Mouse (Mus musculus): ENCODE results near the gene Amigo3.
"Not testable (repeated sequence)": the region's sequence is repeated elsewhere in the genome, so short reads cannot be mapped to it uniquely, and the experiment has no call there.

Gene Amigo3

DNA sequence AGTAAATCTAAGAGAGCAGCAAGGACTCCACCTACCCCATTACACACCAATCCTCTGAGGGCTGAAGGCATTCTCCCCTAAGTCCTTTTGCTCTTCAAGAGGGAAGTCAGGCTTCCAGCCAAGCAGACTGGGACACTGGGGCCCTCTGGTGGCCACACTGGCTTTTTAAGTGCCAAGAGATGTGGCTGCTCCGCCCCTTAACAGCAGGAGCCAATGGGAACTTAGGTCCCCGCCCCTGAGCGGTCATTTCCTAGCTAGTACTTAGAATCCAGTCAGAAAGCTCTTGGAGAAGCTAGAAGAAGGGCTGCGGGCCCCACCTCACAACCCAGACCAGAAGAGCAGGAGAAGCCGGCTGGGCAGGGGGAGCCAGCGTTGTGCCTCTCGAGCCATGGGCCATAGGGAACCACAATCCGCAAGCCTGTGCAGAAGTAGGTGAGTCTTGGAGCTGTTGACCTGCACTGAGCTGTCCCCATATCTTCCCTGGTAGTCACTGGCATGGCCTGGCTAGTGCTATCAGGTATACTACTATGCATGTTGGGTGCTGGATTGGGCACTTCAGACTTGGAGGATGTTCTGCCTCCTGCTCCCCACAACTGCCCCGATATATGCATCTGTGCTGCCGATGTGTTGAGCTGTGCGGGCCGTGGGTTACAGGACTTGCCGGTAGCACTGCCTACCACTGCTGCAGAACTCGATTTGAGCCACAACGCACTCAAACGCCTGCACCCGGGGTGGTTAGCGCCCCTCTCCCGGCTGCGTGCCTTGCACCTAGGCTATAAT, at the start of gene Amigo3:
TSS of gene Amigo3 (plus strand) at position 275 of the 780 bp plus-strand sequence.
- DNase-seq = peak; percentile 98

DNA sequence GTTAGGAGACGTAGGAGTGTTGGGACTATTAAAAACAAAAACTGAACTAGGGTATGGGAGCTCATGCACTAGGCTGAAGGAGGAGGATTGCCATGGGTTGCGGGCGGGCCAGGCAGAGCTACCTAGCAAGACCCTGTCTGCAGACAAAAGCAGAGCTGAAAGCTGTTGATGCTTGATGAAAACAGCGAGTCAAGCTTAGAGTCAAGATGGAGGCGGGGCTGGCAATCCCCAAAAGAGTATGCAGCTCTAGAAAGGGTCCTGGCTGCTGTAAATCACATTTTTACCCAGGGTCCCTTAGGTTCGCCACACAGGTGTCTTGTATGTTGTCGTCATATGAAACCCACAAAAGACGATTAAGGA, 49.4 kb upstream of the Amigo3 start:
- no peak for DNase-seq

DNA sequence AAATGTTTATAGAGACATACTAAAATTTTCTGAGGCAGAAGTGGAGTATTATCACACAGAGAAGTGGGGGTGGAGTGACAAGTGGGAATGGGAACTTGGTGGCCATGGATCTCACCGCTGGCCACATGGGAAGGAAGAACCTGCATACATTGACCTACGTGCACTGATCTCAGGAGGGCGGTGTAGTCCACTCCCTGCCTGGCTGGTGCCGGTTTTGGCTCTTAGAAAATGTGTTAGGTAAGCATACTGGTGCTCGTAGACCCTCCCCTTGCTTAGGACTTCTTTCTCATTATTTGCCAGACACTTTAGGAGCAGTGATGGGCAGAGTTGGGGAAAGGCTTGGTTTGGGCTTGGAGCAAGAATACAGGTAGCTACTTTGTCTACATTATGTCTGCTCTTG, 44.9 kb upstream of the Amigo3 start:
- no peak for DNase-seq

DNA sequence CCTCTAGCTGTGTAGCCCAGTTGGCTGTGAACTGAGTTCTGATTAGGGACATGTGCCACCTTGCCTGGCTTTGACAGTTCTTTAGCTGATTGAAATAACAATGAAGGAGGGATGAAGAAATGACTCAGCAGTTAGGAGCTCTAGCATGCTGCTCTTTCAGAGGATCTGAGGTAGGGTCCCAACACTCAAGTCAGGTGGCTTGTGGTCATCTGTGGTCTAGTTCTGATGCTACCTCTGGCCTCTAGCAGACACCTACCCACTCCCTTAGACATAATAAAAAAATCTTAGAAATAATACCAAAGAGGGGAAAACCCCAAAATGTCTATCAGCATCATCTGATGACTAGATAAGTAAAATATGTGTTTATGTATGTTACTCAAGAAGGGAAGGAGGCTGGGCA, 42.6 kb upstream of the Amigo3 start:
- no peak for DNase-seq

DNA sequence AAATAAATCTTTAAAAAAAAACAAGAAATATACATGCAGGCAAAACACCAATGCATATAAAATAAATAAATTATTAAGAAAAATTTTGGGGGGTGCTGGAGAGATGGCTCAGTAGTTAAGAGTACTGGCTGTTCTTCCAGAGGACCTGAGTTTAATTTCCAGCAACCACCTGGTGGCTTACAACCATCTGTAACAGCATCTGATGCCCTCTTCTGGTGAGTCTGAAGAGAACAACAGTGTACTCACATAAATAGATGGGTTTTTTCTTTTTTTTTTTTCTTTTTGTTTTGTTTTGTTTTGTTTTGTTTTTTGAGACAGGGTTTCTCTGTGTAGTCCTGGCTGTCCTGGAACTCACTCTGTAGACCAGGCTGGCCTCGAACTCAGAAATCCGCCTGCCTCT, 39.4 kb upstream of the Amigo3 start:
- DNase-seq = not testable (repeated sequence)

DNA sequence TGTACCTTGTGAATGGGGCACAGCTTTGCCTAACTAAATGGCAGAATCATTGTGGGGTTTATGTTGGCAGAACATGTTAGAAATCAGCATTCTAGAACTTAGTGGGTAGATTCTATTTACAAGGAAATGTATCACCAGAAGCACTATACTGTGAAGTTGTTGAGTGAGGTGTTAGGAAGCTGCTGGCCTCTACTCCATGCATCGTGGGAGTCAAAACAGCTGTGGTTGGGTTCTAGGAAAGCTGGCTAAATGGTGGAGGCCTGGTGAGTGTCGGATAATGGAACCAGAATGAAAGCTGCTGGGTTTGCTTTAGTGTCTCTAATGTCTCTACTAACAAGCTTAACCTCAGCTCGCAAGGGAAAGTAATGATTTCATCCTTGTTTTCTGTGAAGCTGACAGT, 35.8 kb upstream of the Amigo3 start:
- no peak for DNase-seq

DNA sequence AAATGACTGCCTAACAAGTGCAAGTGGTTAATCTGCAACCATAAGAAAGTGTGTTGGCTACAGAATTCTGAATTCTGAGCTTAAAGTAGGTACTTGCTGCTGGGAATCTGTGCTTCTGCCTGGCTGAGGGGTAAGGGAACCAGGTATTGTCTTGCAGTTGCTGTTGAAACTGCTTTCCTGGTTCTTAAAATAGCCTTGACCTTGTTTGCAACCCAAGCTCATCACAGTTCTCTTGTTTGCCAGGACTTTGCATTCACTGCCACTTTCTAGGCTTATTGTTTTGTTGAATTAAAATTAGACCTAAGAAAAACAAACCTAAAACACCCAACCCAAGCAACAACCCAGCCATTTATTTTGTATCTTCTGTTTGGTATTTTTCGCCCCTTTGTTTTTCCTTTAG, 32.2 kb upstream of the Amigo3 start:
- no peak for DNase-seq

DNA sequence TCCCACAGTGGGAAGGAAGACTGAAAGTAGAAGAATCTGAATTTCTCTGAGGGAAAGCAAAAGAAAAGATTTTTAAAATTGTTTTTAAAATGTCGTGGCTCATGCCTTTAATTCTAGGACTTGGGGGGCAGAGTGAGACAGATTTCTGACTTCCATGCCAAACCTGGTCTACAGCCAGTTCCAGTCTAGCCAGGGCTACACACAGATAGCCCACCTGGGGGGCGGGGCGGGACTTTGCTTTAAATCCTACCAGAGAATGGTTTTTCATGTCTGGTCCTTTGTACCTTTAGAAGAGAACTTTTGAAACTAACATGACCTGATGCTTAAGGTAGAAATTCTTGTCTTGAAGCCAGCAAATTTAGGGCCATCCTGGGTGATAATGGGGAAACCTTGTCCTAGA, 29.7 kb upstream of the Amigo3 start:
- DNase-seq = no peak

DNA sequence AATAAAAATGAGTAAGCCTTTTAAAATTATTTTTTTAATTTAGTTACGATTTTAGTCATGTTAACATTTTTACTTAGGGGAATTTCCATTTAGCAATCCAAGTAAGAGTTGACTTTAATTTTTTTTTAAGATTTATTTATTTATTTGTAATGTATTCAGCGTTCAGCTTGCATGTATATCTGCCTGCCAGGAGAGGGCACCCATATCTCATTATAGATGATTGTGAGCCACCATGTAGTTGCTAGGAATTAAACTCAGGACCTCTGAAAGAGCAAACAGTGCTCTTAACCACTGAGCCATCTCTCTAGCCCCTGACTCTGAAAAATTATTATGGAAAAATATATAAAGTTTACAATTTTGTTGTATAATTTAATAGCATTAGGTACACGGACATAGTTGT, 26.4 kb upstream of the Amigo3 start:
- DNase-seq = no peak

DNA sequence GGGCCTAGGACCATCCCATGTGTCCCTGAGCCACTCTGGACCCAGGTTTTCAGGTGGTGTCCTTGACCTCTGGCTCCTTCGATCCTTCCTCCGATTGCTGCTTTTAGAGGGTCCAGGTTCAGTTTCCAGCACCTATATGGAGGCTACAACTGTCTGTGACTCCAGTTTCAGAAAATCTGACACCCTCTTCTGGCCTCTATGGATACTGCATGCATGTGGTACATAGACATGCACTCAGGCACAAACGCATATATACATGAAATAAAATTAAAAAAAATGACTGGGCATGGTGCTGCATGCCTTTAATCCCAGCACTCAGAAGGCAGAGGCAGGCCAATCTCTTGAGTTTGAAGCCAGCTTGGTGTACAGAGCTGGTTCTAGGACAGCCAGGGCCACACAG, 25.1 kb upstream of the Amigo3 start:
- DNase-seq = no peak

DNA sequence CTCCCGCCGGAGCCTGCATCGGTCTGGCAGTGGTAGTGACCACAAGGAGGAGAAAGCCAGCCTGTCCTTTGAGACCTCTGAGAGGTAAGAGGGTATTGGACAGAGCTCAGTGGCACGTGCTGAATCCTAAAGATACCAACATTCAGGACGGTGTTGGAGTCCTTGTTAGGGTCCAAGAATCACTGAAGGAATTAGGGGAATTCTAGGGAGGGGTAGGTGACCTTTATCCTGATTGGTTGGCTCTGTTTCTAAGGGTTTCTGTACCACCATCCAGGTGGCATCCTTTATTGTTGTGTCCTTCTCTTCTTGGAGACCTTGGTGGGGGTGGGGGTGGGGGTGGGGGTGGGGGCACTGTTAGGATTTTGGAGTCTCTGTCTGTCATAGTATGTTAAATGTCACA, 20.8 kb upstream of the Amigo3 start:
- DNase-seq = no peak

DNA sequence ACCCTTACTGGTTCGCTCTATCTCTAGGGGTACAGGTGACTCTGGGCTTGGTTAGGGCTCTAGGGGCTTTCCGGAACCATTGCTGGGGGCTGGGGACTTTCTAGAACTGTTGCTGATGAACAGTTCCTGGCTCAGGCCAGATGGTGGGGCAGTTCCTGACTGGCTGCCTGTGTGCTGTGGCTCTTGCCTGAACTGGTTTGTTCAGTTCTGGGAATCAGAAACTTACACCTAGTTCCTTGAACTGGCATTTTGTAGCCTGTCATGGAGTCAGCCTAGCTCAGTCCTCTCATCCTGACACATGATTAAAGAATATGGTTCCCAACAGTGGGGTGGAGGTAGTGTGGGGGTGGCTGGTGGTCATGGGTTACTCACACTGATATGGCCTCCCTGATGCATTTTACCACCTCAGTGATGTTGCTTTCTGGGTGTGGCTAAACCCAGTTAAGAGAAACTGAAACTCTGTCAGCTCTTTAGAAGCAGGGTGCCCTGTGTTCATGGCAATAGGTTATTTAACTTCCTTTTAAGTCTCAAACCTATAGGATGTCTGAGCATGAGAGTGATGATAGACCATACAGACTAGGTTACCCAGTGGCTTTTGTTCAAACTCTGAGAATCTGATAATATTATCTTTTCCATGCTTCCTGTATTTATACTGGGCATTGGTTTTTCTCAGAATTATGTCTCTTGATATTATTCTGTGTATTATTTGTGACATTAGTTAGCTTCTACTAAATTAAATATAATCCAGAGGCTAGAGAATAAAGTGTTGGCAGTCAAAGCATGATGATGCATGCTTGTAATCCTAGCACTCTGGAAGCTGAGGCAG, 17.4 kb upstream of the Amigo3 start:
- peak; percentile 13 for DNase-seq

DNA sequence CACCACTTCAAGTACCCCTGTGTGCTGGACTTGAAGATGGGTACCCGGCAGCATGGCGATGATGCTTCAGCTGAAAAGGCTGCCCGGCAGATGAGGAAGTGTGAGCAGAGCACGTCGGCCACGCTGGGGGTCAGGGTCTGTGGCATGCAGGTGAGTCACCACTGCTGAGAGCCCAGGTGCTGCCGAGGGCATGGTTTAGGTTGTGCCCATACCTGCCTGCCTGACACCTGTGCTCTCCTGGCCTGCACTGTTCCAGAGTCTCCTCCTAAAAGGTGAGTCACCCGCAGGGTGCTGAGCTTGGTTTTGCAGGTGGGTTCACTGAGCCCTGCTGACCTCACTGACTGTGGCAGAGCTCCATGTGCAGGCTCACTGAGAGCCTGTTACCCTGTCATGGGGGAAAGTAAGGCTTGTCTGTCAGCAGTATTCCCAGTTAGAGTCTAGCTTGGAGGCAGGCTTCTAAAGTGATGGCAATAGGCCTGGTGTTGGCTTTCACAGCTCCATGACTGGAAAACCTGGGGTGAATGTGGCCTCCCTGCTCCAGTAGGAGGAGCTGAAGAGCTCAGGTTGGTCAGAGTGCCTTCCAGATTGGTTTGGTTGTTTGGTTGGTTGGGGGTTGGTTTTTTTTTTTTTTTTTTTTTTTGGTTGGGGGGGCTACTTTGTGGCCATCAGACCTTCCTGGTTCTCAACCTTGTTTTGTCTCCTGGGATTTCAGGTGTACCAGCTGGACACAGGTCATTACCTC, 8.0 kb upstream of the Amigo3 start:
- DNase-seq = peak; percentile 14

DNA sequence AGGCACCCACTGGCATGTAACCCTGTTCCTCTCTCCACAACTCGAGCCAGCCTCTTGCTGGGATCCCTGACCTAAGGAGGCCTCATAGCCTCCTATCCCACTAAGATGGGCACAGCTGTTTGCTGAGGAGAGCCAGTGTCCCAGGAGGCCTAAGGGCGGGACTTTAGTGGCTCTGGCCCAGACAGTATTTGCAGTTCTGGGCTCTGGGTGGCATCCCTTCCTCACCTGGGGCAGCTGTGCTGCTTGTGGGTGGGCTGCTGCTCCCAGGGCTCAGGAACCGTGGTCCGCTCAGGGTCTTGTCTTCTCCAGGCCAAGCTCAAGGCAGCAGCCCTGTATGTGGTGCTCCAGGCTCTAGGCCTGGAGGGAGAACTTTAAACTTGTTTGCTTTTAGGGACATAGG, 6.4 kb upstream of the Amigo3 start:
- DNase-seq = peak; percentile 18

DNA sequence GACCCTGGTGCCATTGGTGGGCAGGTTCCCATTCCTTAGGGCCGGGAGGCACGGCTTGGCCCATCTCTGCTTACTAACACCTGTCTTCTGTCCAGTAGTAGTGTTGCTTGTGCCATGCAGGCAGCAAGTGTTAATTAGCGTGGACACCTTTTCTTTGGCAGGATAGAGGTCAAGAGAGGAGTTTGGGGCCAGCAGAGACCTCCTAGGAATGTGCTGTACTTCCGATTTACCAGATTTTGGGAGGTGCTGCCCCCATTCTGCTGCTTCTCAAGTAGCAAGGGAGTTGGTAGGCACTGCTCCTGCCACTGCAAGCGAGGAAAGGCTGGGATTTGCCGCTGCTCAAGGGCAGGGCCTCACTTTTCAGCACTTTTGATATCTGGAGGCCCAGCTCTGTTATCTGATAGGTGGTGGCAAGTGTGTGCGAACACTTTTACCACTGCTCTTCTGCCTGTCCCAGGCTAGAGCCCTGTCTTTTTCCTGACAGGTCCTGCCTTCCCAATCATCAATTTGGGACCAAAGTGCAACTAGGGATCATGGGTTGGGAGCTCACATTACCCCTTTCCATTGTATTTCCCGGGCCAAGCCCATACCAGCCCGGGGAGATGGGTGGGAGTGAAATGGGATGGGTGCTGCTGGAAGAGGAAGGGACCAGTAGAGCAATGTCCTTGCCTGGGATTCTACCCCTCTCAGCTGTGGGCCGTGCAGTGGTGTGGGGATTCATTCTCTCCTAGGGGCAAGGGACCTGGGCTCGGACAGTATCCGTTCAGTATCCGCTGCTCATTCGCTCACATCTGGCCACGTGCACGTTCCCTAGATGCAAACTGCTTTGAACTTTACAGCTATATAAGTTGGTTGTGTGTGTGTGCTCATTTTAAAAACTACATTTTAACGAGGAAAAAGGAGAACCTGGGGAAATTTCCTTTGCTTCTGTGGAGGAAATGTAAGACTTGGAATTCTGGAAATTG, 5.1 kb upstream of the Amigo3 start:
- peak; percentile 5 for DNase-seq

DNA sequence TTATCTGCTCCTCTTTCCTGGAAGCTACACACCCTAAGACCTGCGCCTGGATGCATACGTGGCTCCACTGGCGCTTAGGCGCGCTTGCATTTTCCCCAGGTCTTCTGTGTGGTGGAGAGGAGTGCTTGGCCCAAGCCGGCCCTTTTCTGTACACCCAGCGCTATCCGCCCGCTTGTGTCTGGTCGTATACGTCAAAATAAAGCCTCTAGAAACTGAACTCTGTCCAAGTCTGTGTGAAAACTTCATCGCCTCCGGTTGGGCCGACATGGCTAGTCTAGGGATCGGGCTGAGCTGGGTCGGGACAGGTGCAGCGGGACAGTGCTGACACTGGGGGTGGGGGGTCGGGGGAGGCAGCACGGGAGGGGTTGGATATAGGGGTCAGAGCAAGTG, 4.4 kb upstream of the Amigo3 start:
- DNase-seq = no peak

DNA sequence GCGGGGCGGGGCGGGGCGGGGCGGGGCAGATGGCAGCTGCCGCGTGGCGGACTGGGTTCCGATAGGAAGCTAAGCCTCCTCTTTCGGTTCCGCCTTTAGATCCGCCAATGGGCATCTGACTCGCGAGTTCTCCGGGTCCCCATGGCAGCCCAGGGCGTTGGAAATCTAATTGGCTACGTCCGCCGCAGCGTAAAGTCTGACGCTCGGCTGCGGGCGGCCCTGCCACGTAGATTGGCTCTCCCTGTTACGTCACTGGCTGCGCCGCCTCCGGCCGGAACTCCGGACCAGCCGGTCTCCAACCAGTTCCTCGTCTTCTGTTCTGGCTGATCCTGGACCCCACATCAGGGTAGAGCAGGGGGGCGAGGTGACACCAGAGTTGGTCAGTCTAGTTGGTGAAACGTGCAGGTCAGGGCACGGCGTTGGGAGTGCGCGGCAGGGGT, 3.9 kb upstream of the Amigo3 start, which contains the start of gene Gmppb:
TSS of gene Gmppb (plus strand) at position 227 of the 440 bp plus-strand sequence.
- peak; percentile 98 for DNase-seq

DNA sequence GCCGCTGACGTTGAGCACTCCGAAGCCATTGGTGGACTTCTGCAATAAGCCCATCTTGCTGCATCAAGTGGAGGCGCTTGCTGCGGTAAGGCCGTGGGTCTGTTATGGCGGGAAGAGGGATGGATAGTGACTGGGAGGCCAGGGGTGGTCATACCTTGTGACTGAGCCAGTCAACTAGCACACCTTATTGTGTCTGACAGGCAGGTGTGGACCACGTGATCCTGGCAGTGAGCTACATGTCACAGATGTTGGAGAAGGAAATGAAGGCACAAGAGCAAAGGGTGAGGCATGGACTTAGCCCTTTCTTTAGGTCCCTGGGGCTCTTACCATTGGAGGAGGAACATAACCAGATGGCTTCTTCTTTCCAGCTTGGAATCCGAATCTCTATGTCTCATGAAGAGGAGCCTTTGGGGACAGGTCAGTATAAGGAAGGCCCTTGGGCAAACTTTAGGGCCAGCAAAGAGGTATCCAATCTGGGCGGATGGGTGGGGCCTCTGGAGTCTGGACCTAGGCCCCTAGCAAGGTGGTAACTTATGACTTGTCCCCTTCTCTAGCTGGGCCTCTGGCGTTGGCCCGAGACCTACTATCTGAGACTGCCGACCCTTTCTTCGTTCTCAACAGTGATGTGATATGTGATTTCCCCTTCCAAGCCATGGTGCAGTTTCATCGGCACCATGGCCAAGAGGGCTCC, 3.3 kb upstream of the Amigo3 start:
- DNase-seq = no peak

DNA sequence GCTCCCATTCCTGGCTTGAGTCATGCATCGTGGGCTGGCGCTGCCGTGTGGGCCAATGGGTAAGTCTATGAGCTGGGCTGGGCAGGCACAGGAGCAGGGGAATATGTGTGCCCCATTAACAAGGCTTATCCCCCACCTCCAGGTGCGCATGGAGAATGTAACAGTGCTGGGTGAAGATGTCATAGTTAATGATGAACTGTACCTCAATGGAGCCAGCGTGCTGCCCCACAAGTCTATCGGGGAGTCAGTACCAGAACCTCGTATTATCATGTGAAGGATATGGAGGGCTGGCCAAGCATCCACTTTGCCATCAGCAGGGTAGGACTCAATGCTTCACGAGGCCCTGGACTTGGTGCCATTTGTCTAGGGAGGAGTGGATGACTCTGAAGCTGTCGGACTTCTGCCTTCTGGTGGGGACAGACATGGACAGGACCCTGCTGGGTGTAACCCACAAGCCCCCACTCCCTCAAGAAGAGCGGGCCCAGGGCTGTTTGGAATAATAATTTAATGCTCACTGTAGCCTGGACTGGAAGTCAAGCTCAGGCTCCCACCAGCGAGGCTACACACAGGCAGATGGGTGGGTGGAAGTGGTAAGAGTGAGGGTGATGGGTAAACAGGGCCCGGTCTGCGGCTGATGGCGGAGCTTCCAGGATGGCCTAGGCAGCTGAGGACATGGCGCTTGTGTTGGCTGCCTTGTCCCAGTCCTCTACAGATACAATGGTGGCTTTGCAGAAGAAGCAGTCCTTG, 1.6 kb upstream of the Amigo3 start:
- no peak for DNase-seq

DNA sequence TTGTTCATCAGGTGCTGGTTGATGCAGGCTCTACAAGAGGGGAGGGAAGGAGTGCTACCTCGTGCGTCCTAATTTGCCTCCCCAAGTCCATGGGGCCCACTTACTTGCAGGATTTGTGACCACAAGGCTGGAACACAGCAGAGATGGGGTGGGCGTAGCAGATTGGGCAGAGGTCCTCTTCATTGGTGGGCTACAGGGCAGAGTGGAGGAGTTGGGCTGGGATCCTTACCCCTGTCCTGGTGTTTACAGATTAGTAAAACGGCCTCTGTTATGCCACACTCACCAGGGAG, 1.1 kb upstream of the Amigo3 start:
- DNase-seq = no peak

DNA sequence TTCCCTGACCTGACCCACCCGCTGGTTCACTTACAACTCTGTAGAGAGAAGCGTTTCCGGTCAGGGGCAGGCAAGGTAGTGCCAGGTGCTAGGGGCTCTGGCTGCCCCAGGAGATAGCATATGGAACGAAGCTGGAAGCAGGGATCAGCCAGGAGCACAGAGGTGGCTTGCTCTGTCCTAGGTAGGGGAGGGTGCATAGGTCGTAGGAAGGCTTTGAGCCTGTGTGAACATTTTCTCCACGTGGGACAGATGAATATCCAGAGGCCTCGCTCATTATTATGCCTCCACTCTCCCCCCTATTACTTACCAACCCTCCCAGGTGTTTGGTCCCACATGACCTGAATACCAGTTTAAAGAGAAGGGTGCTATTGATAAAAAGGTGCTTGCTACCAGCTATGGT, 548 bp upstream of the Amigo3 start:
- no peak for DNase-seq

Measured in kidney, postnatal 10 days (tissue).